Mouse (Mus musculus): Measurements from ENCODE around the gene Dmap1. TPM values are rescaled to one million over a fixed set of nuclear protein-coding genes. Genes with fewer than 3 reads are reported as not detected.

The Dmap1 gene
- polyA plus RNA-seq (2015; fragmentation: Nextera tagmentation; extraction: Ambion mirVana) = 78.7 and 81.2 TPM in 2 replicates

DNA sequence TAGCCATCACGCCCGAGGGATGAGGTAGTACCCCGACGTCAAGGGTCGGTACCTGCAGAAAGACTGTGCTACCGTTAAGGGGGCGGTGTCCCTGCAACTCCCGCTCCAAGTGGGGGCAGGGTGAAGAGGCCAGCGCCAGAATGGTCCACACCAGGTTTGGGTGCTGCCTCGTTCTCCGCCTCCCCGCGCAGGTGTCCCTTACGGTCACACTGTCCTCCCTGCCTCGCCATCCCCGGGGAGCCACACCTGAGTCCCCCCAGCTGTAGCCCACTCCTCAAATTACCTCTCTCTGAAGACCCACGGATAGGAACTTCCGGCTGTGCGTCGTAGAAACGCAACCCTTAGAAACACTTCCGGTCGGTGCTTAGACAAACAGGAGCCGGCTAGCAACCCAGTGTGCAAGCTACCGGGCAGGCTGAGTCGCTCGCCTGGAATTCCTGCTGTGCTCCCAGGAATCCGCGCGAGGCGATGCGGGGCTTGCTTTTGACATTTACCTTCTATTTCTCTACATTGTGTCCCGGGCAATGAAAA is at the start of gene Dmap1:
TSS of gene Dmap1 (minus strand) at position 343 of the 531 bp plus-strand sequence.
- Histone ChIP-seq H3K9ac (replicated peaks) (peak within 1 kb of the TSS; percentile 89), H3K27ac (replicated peaks) (peak within 1 kb of the TSS; percentile 59; the same call in 1 of the 2 replicates), H3K36me3 (peaks cover 29% of the 10 kb centered on the region; the same call in 1 of the 2 replicates), H3K4me3 (peak within 1 kb of the TSS; percentile 91), H3K27me3 (0 out of 2 replicates have a peak, but pooled peaks cover 2% of the 10 kb centered on the region), H3K4me1 (peaks cover 22% of the 10 kb centered on the region), H3K4me2 (replicated peaks) (peak within 1 kb of the TSS; percentile 87), H3K9me3 (no peaks in the 10 kb centered on the region)
- under 1% methylated on average over 33 of the region's 33 CpGs for WGBS
- ATAC-seq (replicated peaks) = peak; percentile 90

DNA sequence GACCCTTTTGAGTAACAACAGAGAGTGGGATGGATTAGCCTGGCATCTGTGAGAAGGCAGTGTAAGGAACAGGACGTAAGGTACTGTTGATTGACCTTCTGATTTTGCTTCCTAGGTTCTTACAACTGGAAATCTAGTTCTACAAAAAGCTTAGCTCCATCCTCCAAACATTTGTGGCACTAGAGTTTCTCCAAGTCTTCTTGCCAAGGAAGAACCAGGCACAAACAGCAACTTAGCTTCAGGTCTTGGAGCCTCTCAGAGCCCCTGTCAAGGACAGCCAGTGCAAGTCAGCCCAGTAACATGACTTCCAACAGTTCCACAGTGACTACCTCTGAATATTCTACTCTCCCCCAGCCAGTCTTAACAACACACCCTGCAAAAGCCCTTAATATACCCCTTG is 42.0 kb upstream of the Dmap1 start, which contains the start of gene Gm12845:
TSS of gene Gm12845 (plus strand) at position 301 of the 400 bp plus-strand sequence.
- Histone ChIP-seq H3K4me2 (replicated peaks) (no peak within 1 kb of the TSS), H3K4me1 (no peaks in the 10 kb centered on the region), H3K36me3 (no peaks in the 10 kb centered on the region), H3K9me3 (no peaks in the 10 kb centered on the region), H3K27me3 (no peaks in the 10 kb centered on the region), H3K9ac (replicated peaks) (no peak within 1 kb of the TSS), H3K4me3 (no peak within 1 kb of the TSS), H3K27ac (replicated peaks) (no peak within 1 kb of the TSS)
- WGBS = 83% methylated on average over 1 of the region's 1 CpGs
- ATAC-seq (replicated peaks) = no peak

DNA sequence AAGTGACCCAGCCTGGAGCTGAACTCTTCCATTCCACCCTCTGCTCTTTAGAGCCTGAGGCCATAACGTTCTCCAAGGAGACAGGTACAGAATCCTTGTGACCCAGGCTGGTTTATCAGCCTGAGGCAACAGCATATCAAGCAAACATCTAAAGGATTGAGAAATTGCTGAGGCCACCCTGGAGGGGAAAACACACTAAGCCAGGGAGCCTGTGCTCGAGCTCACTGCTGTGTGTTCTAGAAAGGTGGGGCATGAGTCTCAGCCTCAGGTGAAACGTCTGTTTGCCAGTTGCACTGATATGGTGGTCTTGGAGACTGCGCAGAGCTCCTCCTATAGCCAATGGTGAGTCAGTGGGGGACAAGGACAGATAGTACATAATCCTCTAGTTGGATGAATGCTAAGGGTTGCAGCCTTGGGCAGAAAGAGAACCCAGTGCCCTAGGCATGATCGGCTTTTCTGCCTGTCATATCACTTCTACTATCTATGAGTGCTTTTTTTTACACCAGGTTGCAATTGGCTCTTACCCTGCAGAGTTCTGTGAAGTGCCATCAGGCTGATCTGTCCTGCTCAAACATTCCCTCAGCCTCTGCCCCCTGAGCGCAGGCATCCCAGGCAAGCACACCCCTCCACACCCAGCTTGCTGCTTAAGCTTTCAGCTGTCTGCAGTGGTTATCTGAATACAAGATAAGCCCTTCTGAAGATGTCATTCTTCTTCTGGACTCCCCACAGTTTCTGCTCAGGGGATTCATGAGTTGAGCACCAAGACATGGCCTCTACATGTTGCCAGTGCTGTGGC is 31.4 kb upstream of the Dmap1 start:
- H3K9ac ChIP-seq (replicated peaks) = no peak overlapping the region
- no peak overlapping the region for H3K27ac ChIP-seq (replicated peaks)
- H3K27me3 ChIP-seq = no peaks in the 10 kb centered on the region
- no peak overlapping the region for H3K4me3 ChIP-seq
- WGBS = 84% methylated on average over 6 of the region's 6 CpGs
- no peaks in the 10 kb centered on the region for H3K36me3 ChIP-seq
- no peaks in the 10 kb centered on the region for H3K9me3 ChIP-seq
- no peaks in the 10 kb centered on the region for H3K4me1 ChIP-seq
- no peak for ATAC-seq (replicated peaks)
- H3K4me2 ChIP-seq (replicated peaks) = no peak overlapping the region

DNA sequence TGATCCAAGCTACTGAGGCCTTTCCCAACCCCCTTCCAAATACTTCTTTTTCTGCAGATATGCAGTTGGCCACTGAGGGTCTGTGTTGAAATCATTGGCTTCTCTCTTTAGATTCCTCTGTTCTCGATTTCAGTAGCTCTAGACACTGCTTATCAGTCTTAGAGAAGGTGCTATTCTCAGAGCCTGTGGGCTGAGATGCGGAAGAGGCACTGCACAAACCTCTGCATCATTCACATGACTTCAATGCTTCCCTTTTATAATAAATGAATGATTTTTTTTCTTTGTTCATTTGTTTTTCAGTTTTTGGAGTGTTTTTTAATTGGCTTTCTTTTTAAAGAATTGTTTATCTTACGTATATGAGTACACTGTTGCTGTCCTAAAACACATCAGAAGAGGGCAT is 30.2 kb upstream of the Dmap1 start:
- no peak overlapping the region for H3K4me3 ChIP-seq

DNA sequence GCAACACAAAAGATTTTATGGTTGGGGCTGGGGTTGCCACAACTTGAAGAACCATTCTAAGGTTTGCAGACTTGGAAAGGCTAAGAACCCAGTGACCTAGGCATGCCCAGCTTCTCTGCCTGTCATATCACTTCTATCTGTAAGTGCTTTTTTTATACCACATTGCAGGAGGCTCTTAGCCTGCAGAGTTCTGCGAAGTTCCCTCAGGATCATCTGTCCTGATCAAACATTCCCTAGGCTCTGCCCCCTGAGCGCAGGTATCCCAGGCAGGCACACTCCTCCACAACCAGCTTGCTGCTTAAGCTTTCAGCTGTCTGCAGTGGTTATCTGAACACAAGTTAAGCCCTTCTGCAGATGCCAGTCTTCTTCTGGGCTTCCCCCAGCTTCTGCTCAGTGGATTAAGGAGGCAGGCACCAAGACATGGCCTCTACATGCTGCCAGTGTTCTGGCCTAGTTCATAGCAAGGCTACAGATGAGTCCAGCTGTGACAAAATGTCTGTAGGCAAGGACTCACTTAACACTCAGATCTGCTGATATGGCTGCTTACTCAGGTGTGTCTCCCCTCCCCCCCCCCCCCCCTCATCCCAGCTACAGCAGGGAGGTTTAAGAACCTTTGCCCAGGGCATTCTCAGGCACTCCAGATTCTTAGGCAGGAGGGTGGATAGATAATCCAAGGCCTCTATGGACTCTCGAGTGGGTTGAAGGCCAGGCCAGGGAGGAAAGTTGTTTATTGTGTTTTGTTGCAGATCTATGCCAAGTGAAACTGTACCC is 26.9 kb upstream of the Dmap1 start:
- H3K4me3 ChIP-seq = no peak overlapping the region
- no peaks in the 10 kb centered on the region for H3K9me3 ChIP-seq
- H3K9ac ChIP-seq (replicated peaks) = no peak overlapping the region
- no peaks in the 10 kb centered on the region for H3K4me1 ChIP-seq
- no peaks in the 10 kb centered on the region for H3K36me3 ChIP-seq
- no peak overlapping the region for H3K27ac ChIP-seq (replicated peaks)
- no peaks in the 10 kb centered on the region for H3K27me3 ChIP-seq
- no peak for ATAC-seq (replicated peaks)
- WGBS = 85% methylated on average over 3 of the region's 3 CpGs
- no peak overlapping the region for H3K4me2 ChIP-seq (replicated peaks)

More for the DNA sequence above, 30.2 kb upstream of the Dmap1 start:
- ATAC-seq (replicated peaks) = no peak
- Histone ChIP-seq H3K27me3 (no peaks in the 10 kb centered on the region), H3K27ac (replicated peaks) (no peak overlapping the region), H3K4me2 (replicated peaks) (no peak overlapping the region), H3K9ac (replicated peaks) (no peak overlapping the region), H3K36me3 (no peaks in the 10 kb centered on the region), H3K9me3 (no peaks in the 10 kb centered on the region), H3K4me1 (no peaks in the 10 kb centered on the region)
- 81% methylated on average over 3 of the region's 3 CpGs for WGBS

DNA sequence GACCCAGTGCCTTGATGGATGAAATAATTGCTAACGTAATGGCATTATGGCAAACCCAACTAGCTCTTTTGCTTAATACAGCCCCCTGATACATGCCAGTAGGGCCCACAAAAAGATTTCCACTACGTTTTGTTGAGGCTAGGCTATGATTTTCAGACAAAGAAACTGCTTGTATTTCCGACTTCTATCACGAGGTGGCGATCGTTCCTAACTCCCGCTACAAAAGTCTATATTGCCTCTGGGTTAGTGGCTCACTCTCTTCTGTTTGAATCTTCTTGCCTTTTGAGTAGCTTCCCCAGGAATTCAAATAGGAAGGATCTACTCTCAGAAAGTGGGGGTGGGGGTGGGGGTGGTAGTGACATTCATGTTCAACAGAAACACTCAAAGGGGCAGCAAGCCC is 23.3 kb upstream of the Dmap1 start:
- no peaks in the 10 kb centered on the region for H3K27me3 ChIP-seq
- ATAC-seq (replicated peaks) = no peak
- H3K36me3 ChIP-seq = no peaks in the 10 kb centered on the region
- no peaks in the 10 kb centered on the region for H3K4me1 ChIP-seq
- H3K4me2 ChIP-seq (replicated peaks) = no peak overlapping the region
- H3K9me3 ChIP-seq = no peaks in the 10 kb centered on the region
- no peak overlapping the region for H3K9ac ChIP-seq (replicated peaks)
- H3K4me3 ChIP-seq = no peak overlapping the region
- WGBS = 4% methylated on average over 7 of the region's 7 CpGs
- no peak overlapping the region for H3K27ac ChIP-seq (replicated peaks)

DNA sequence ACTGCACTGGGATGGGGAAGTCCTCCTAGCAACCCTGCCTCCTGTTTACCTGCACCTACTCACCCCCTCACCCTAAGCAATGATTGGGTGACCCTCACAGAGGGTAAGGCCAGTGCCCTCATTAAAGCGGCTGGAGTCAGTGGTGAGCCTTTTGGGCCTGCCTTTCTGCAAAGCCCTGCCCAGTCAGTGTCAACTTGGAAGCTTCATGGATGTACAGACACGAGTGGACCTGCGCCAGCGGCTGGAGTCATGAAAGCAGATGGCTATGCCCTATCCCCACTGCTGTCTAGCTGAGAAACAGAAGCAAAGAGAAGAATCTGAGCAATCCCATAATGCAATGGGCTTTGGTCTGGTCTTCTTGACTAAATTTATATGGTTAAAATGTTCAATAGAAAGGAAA is 4.3 kb upstream of the Dmap1 start:
- ATAC-seq (replicated peaks) = no peak
- no peak overlapping the region for H3K27ac ChIP-seq (replicated peaks)
- no peaks in the 10 kb centered on the region for H3K36me3 ChIP-seq
- no peak overlapping the region for H3K4me3 ChIP-seq
- H3K4me1 ChIP-seq = peaks cover 13% of the 10 kb centered on the region
- H3K27me3 ChIP-seq = 0 out of 2 replicates have a peak, but pooled peaks cover 2% of the 10 kb centered on the region
- no peak overlapping the region for H3K9ac ChIP-seq (replicated peaks)
- no peaks in the 10 kb centered on the region for H3K9me3 ChIP-seq
- H3K4me2 ChIP-seq (replicated peaks) = no peak overlapping the region
- 88% methylated on average over 4 of the region's 4 CpGs for WGBS

DNA sequence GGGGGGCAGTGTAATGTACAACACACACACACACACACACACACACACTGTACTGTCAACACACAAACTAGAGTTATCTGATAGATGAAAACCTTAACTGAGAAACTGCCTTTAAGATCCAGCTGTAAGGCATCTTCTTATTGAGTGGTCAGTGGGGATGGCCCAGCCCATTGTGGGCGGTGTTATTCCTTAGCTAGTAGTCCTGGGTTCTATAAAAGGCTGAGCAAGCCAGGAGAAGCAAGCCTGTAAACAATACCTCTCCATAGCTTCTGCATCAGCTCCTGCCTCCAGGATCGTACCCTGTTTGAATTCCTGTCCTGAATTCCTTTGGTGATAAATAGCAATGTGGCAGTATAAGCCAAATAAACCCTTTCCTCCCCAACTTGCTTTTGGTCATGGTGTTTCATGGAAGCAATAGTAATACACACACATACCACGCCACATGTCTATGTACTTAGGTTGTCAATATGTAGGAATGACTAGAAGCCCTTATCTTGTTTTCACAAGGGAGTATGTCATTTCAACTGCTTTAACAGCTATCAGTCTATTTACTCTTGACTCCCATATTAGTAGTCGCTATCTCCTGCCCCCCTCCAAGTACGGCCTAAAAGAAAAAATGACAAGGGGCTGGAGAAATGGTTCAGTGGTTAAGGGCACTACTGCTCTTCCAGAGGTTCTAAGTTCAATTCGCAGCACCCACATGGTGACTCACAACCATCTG is 1.1 kb upstream of the Dmap1 start:
- WGBS = 82% methylated on average over 6 of the region's 6 CpGs
- H3K4me1 ChIP-seq = peaks cover 22% of the 10 kb centered on the region

DNA sequence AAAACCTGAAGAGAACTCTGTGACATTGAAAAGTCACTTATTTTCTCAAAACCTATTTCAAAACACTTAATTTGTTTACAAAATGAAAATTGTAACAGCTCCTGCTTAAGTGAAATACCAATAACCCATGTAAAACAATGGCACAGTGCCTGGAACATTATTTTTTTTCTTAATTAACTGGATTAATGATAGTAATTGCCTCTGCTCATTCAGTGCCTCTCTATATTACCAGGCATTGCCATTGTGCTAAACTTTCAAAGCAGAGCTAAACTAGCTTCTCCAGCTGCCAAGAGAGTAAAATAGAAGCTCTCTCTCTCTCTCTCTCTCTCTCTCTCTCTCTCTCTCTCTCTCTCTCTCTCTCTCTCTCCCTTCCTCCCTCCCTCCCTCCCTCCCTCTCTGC is 390 bp upstream of the Dmap1 start:
- H3K9ac ChIP-seq (replicated peaks) = peak overlapping the region; percentile 89
- H3K27me3 ChIP-seq = 0 out of 2 replicates have a peak, but pooled peaks cover 2% of the 10 kb centered on the region
- H3K27ac ChIP-seq (replicated peaks) = peak overlapping the region; percentile 59; the same call in 1 of the 2 replicates
- ATAC-seq (replicated peaks) = no peak; the same call in 1 of the 2 replicates
- no peaks in the 10 kb centered on the region for H3K9me3 ChIP-seq
- peaks cover 22% of the 10 kb centered on the region for H3K4me1 ChIP-seq
- peak overlapping the region; percentile 91 for H3K4me3 ChIP-seq
- peak overlapping the region; percentile 87 for H3K4me2 ChIP-seq (replicated peaks)
- H3K36me3 ChIP-seq = peaks cover 24% of the 10 kb centered on the region; the same call in 1 of the 2 replicates

More for the DNA sequence above, 1.1 kb upstream of the Dmap1 start:
- ATAC-seq (replicated peaks) = no peak
- no peak overlapping the region for H3K9ac ChIP-seq (replicated peaks)
- H3K4me2 ChIP-seq (replicated peaks) = no peak overlapping the region
- H3K36me3 ChIP-seq = peaks cover 21% of the 10 kb centered on the region; the same call in 1 of the 2 replicates
- H3K9me3 ChIP-seq = no peaks in the 10 kb centered on the region
- no peak overlapping the region for H3K27ac ChIP-seq (replicated peaks)
- H3K4me3 ChIP-seq = no peak overlapping the region
- H3K27me3 ChIP-seq = 0 out of 2 replicates have a peak, but pooled peaks cover 2% of the 10 kb centered on the region

DNA sequence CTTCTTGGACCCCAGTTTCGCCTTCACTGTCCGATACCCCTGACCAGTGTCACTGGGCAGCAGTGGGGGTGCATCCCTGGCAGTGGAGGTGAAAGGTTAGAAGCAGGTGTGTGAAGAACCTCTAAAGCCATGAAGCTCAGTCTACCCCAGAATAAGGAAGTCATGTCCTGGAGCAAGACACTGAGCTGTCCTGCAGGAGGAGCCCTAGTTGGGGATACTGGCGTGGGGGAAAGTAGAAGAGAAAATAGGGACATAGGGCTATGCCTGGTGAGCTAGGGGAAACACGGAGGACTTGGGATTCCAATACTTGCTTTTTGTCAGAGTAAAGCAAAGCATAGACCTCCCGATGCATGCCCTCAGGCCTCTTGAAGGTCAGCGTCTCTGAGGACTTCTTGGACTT is 1.1 kb downstream of the Dmap1 start:
- no peak for ATAC-seq (replicated peaks)
- Histone ChIP-seq H3K9me3 (no peaks in the 10 kb centered on the region), H3K27ac (replicated peaks) (no peak overlapping the region), H3K4me3 (peak overlapping the region; percentile 91), H3K9ac (replicated peaks) (peak overlapping the region; percentile 89; the same call in 1 of the 2 replicates), H3K4me2 (replicated peaks) (peak overlapping the region; percentile 87), H3K27me3 (0 out of 2 replicates have a peak, but pooled peaks cover 2% of the 10 kb centered on the region), H3K4me1 (peaks cover 22% of the 10 kb centered on the region), H3K36me3 (peaks cover 34% of the 10 kb centered on the region)
- WGBS = 78% methylated on average over 6 of the region's 6 CpGs

DNA sequence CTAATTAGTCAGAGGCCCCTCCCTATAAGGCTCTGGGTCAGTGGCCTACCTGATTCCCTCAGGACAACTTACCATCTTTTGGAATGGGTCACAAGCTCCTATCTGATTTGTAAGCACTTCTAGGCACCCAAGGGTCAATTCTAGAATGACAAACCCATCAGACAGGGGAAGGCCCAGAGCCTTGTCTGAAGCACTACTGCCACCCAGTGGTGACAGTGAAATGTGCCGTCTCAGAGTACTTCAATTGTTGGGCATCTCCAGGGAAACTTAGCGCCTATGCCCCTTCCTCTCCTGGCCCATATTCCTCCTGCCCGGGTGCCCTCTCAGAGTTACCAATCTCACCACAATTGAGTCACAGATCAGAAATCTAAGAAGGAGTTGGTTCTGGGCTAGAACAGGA is 5.2 kb downstream of the Dmap1 start:
- peak; percentile 60; the same call in 1 of the 2 replicates for ATAC-seq (replicated peaks)
- peaks cover 13% of the 10 kb centered on the region for H3K4me1 ChIP-seq
- H3K27me3 ChIP-seq = no peaks in the 10 kb centered on the region
- H3K9me3 ChIP-seq = no peaks in the 10 kb centered on the region
- H3K4me2 ChIP-seq (replicated peaks) = no peak overlapping the region
- H3K9ac ChIP-seq (replicated peaks) = no peak overlapping the region
- 7% methylated on average over 3 of the region's 3 CpGs for WGBS
- H3K36me3 ChIP-seq = peaks cover 66% of the 10 kb centered on the region
- H3K4me3 ChIP-seq = no peak overlapping the region
- H3K27ac ChIP-seq (replicated peaks) = no peak overlapping the region
